Mouse (Mus musculus) liver, embryonic 15.5 days (tissue): ENCODE results near the gene Slc4a1ap. TPM values are rescaled to one million over a fixed set of nuclear protein-coding genes. Genes with fewer than 3 reads are reported as not detected.

Experiments
- ATAC-seq: fragments of 200-750 bp; cut with Nextera tagmentation; 2 replicates; pipeline ENCODE4 v1.8.0; 2017; ENCODE audit warnings: moderate number of reproducible peaks, mild to moderate bottlenecking, moderate library complexity; ENCODE audit not compliant: insufficient read depth
- H3K27ac ChIP-seq: fragments of 300-500 bp; sonication (generic); replicated peaks from 2 replicates; pipeline ENCODE4 v1.5.1; 2015; ENCODE audit warnings: mild to moderate bottlenecking, inconsistent platforms
- H3K27me3 ChIP-seq: fragments of 300-500 bp; sonication (generic); 2 replicates; pipeline ENCODE4 v1.6.1; 2015; ENCODE audit warnings: mild to moderate bottlenecking, inconsistent platforms
- H3K36me3 ChIP-seq: fragments of 300-500 bp; sonication (generic); replicated peaks from 2 replicates; pipeline ENCODE4 v1.6.1; 2015; ENCODE audit warnings: moderate library complexity, mild to moderate bottlenecking, inconsistent platforms
- H3K4me1 ChIP-seq: fragments of 300-500 bp; sonication (generic); replicated peaks from 2 replicates; pipeline ENCODE4 v1.6.1; 2015; ENCODE audit warnings: inconsistent platforms
- H3K4me2 ChIP-seq: fragments of 300-500 bp; sonication (generic); 2 replicates; pipeline ENCODE4 v1.6.1; 2015; ENCODE audit warnings: moderate library complexity, mild to moderate bottlenecking, inconsistent platforms
- H3K4me3 ChIP-seq: fragments of 300-500 bp; sonication (generic); replicated peaks from 2 replicates; pipeline ENCODE4 v1.5.1; 2015; ENCODE audit warnings: mild to moderate bottlenecking, inconsistent platforms
- H3K9ac ChIP-seq: fragments of 300-500 bp; sonication (generic); 2 replicates; pipeline ENCODE4 v1.6.1; 2015; ENCODE audit warnings: moderate library complexity, mild to moderate bottlenecking, inconsistent platforms
- H3K9me3 ChIP-seq: fragments of 300-500 bp; sonication (generic); replicated peaks from 2 replicates; pipeline ENCODE4 v1.6.1; 2016; ENCODE audit warnings: inconsistent platforms
- WGBS: fragments of 180-500 bp; shearing (Covaris S2); methylation state at CpG from one replicate; pipeline ENCODE4 v1.1.7; 2015; ENCODE audit warnings: mixed read lengths; ENCODE audit not compliant: insufficient replicate concordance; 5-methylcytosine and 5-hydroxymethylcytosine counted together
- polyA plus RNA-seq: library from polyadenylated mRNA; unstranded; fragments of >200 nt; fragmentation: Nextera tagmentation; extraction: Ambion mirVana; gene quantifications from 2 replicates; pipeline ENCODE4 v1.2.1, GENCODE M21; 2015

Gene Slc4a1ap
- polyA plus RNA-seq, 1 experiment from 2014 or later: 9.6 TPM

- H3K27ac ChIP-seq: no peak overlapping the region
- H3K4me2 ChIP-seq: no peak overlapping the region
- no peak overlapping the region for H3K9ac ChIP-seq
- no peaks in the 10 kb centered on the region for H3K36me3 ChIP-seq
- no peaks in the 10 kb centered on the region for H3K4me1 ChIP-seq
- no peak overlapping the region for H3K4me3 ChIP-seq
- no peak for ATAC-seq
- H3K9me3 ChIP-seq: no peaks in the 10 kb centered on the region
- H3K27me3 ChIP-seq: no peaks in the 10 kb centered on the region
- 75% methylated on average over 14 of the region's 14 CpGs for WGBS
These were observed 63.0 kb downstream of the Slc4a1ap start for GRCm38 (mm10) chr5:31589711-31590319.

- Histone ChIP-seq H3K27me3 (no peaks in the 10 kb centered on the region), H3K4me1 (peaks cover 4% of the 10 kb centered on the region), H3K27ac (no peak overlapping the region), H3K4me3 (no peak overlapping the region), H3K4me2 (no peak overlapping the region), H3K36me3 (no peaks in the 10 kb centered on the region), H3K9ac (no peak overlapping the region), H3K9me3 (no peaks in the 10 kb centered on the region)
- ATAC-seq: no peak
- 75% methylated on average over 7 of the region's 7 CpGs for WGBS
These were observed 64.3 kb downstream of the Slc4a1ap start for GRCm38 (mm10) chr5:31591122-31591521.

- peaks cover 18% of the 10 kb centered on the region for H3K4me1 ChIP-seq
- H3K4me3 ChIP-seq: no peak overlapping the region
- peak overlapping the region; percentile 73; the same call in 1 of the 2 replicates for H3K4me2 ChIP-seq
- H3K9ac ChIP-seq: no peak overlapping the region
- WGBS: 59% methylated on average over 4 of the region's 4 CpGs
- no peaks in the 10 kb centered on the region for H3K9me3 ChIP-seq
- H3K36me3 ChIP-seq: no peaks in the 10 kb centered on the region
- H3K27me3 ChIP-seq: no peaks in the 10 kb centered on the region
- no peak overlapping the region for H3K27ac ChIP-seq
- no peak for ATAC-seq
These were observed 69.1 kb downstream of the Slc4a1ap start for GRCm38 (mm10) chr5:31595868-31596267.

DNA sequence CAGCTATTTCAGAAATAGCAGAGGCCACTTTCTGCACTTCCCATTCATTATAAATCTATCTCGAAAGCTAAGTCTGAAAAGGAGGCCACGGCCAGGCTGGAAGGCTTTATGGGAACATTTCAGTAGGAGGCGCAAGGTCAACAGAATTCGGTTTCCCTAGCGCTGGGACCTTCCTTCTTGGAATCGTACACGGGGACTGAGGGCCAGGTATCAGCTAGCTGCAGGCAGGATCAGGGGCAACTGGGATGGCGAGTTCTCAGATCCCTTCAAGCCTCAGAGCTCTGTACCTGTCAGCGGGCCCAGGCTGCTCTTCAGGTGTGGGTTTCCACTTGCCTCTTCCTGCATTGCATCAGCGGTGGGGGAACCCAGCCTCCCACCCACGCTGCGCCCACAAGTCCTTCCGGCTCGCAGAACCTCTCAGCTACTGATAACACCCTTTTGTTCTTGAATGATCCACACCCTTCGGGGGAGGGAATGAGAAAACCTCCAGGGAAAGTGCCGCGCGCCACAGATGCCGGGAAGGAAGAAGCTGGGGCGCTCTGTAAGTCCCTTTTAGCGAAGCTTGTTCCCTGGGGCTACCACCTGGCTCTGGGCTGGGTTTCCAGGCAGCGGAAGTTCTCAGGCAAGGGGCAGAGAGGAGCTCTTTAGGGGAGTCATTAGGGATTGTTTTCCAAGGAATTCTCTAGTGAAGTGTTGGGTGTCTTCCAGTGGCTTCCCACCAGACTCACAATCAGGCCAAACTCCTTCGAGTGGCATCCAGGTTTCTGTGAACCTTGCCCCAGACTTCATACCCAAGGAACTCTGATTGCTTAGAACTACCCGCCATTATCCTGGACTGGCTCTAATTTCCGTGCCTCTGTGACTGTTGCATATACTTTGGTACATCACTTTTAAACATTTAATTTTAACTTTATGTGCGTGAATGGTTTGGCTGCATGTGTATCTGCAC is 70.0 kb downstream of the Slc4a1ap start, which contains the start of gene Mrpl33:
Mrpl33 (plus strand) TSS at position 455 of the 949 bp plus-strand sequence.
- Histone ChIP-seq H3K9ac (peak within 1 kb of the TSS; percentile 25; the same call in 1 of the 2 replicates), H3K27ac (0 out of 2 replicates have a peak within 1 kb of the TSS, but pooled peaks have one; percentile 1), H3K4me3 (peak within 1 kb of the TSS; percentile 50), H3K9me3 (no peaks in the 10 kb centered on the region), H3K27me3 (no peaks in the 10 kb centered on the region), H3K4me2 (peak within 1 kb of the TSS; percentile 73), H3K36me3 (no peaks in the 10 kb centered on the region), H3K4me1 (peaks cover 24% of the 10 kb centered on the region)
- WGBS: 7% methylated on average over 26 of the region's 26 CpGs
- ATAC-seq: peak; percentile 37; the same call in 1 of the 2 replicates

GRCm38 (mm10) chr5:31597430-31597944 is 70.7 kb downstream of the Slc4a1ap start:
- Histone ChIP-seq H3K9ac (no peak overlapping the region), H3K27ac (no peak overlapping the region), H3K4me2 (peak overlapping the region; percentile 73), H3K36me3 (no peaks in the 10 kb centered on the region), H3K4me1 (peaks cover 30% of the 10 kb centered on the region), H3K9me3 (no peaks in the 10 kb centered on the region), H3K4me3 (peak overlapping the region; percentile 50; the same call in 1 of the 2 replicates), H3K27me3 (no peaks in the 10 kb centered on the region)
- no peak for ATAC-seq
- WGBS: 56% methylated on average over 6 of the region's 6 CpGs

DNA sequence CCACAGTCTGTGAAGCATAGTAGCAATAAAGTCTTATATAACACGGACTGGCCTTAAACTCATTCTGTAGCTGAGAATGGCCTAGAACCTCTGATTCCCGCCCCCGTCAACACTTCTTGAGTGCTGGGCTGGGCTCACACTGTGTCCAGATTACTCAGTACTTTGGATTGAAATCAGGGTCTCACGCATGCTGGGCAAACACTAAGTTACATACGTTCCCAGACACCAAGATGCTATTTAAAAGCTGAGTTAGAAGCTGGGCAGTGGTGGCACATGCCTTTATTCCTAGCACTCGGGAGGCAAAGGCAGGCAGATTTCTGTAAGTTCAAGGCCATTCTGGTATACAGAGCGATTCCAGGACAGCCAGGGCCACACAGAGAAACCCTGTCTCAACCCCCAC is 71.3 kb downstream of the Slc4a1ap start:
- ATAC-seq: no peak

GRCm38 (mm10) chr5:31598579-31598978 is 71.8 kb downstream of the Slc4a1ap start:
- H3K4me2 ChIP-seq: no peak overlapping the region
- WGBS: 63% methylated on average over 4 of the region's 4 CpGs
- H3K4me3 ChIP-seq: no peak overlapping the region
- H3K27ac ChIP-seq: no peak overlapping the region
- no peak for ATAC-seq
- no peaks in the 10 kb centered on the region for H3K9me3 ChIP-seq
- peaks cover 33% of the 10 kb centered on the region for H3K4me1 ChIP-seq
- no peaks in the 10 kb centered on the region for H3K27me3 ChIP-seq
- H3K36me3 ChIP-seq: no peaks in the 10 kb centered on the region
- H3K9ac ChIP-seq: no peak overlapping the region

More for the DNA sequence above, 71.3 kb downstream of the Slc4a1ap start:
- 68% methylated on average over 7 of the region's 7 CpGs for WGBS
- Histone ChIP-seq H3K4me1 (peaks cover 33% of the 10 kb centered on the region), H3K27ac (no peak overlapping the region), H3K36me3 (no peaks in the 10 kb centered on the region), H3K9me3 (no peaks in the 10 kb centered on the region), H3K4me2 (no peak overlapping the region), H3K9ac (no peak overlapping the region), H3K4me3 (no peak overlapping the region), H3K27me3 (no peaks in the 10 kb centered on the region)

GRCm38 (mm10) chr5:31599161-31599560 is 72.4 kb downstream of the Slc4a1ap start:
- Histone ChIP-seq H3K9me3 (no peaks in the 10 kb centered on the region), H3K36me3 (no peaks in the 10 kb centered on the region), H3K9ac (no peak overlapping the region), H3K4me3 (no peak overlapping the region), H3K27ac (no peak overlapping the region), H3K4me2 (no peak overlapping the region), H3K27me3 (no peaks in the 10 kb centered on the region), H3K4me1 (peaks cover 33% of the 10 kb centered on the region)
- 79% methylated on average over 2 of the region's 2 CpGs for WGBS
- ATAC-seq: no peak

GRCm38 (mm10) chr5:31601162-31601722 is 74.4 kb downstream of the Slc4a1ap start:
- Histone ChIP-seq H3K9me3 (no peaks in the 10 kb centered on the region), H3K27ac (no peak overlapping the region), H3K36me3 (no peaks in the 10 kb centered on the region), H3K4me1 (peaks cover 29% of the 10 kb centered on the region), H3K4me2 (no peak overlapping the region), H3K9ac (no peak overlapping the region), H3K27me3 (no peaks in the 10 kb centered on the region), H3K4me3 (no peak overlapping the region)
- no peak for ATAC-seq
- 34% methylated on average over 7 of the region's 7 CpGs for WGBS

- Histone ChIP-seq H3K4me1 (peaks cover 18% of the 10 kb centered on the region), H3K36me3 (no peaks in the 10 kb centered on the region), H3K4me3 (no peak overlapping the region), H3K9me3 (no peaks in the 10 kb centered on the region), H3K27me3 (no peaks in the 10 kb centered on the region), H3K4me2 (no peak overlapping the region), H3K9ac (no peak overlapping the region), H3K27ac (peak overlapping the region; percentile 24; the same call in 1 of the 2 replicates)
- ATAC-seq: peak; percentile 52
- WGBS: 43% methylated on average over 1 of the region's 1 CpGs
These were observed 75.6 kb downstream of the Slc4a1ap start for GRCm38 (mm10) chr5:31602377-31602776.

DNA sequence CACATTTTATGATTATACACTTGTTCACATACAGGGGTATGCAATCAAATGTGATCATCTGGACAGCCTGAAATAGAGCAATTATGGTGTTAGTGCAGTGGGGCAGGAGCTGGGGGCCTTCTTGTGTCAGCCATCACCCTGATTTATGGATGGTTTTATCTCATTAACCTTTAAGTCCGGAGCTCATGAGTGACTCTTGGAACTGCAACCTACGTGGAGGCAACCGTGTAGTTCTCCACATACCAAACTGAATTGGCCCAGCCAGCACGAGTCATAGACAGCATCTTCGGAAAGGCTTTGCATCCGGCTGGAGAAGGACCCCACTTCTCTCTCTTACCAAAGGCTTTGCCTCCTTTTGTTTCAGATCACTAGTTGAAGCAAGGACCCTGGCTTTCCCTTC is 77.0 kb downstream of the Slc4a1ap start:
- Histone ChIP-seq H3K4me2 (no peak overlapping the region), H3K27me3 (no peaks in the 10 kb centered on the region), H3K9me3 (no peaks in the 10 kb centered on the region), H3K4me3 (no peak overlapping the region), H3K36me3 (no peaks in the 10 kb centered on the region), H3K9ac (no peak overlapping the region), H3K4me1 (peaks cover 15% of the 10 kb centered on the region), H3K27ac (no peak overlapping the region)
- ATAC-seq: no peak
- 79% methylated on average over 6 of the region's 6 CpGs for WGBS
